Mouse (Mus musculus) cortical plate, adult 2 months (tissue): ENCODE data around the gene Aunip. TPM values are rescaled to one million over a fixed set of nuclear protein-coding genes. Genes with fewer than 3 reads are reported as not detected.

Source experiments
- H3K27ac ChIP-seq: fragments of 200-500 bp; 2 replicates; pipeline ENCODE4 v1.5.1; 2012; ENCODE audit warnings: low read length, control low read depth, inconsistent platforms; ENCODE audit not compliant: insufficient read depth
- H3K4me1 ChIP-seq: fragments of 200-500 bp; 2 replicates; pipeline ENCODE4 v1.6.1; 2011; ENCODE audit warnings: low read length; ENCODE audit not compliant: control insufficient read depth, insufficient read depth
- H3K4me3 ChIP-seq: fragments of 200-500 bp; 2 replicates; pipeline ENCODE4 v1.5.1; 2011; ENCODE audit warnings: mild to moderate bottlenecking, low read length, control low read depth; ENCODE audit not compliant: insufficient read depth
- CTCF ChIP-seq: fragments of 200-500 bp; IDR thresholded peaks from 2 replicates; pipeline ENCODE4 v1.5.1; 2011; ENCODE audit warnings: mild to moderate bottlenecking, control low read depth, low read length; ENCODE audit not compliant: insufficient read depth; ENCODE audit errors: extremely low read depth
- POLR2A ChIP-seq: fragments of 200-500 bp; IDR thresholded peaks from 2 replicates; pipeline ENCODE4 v1.6.1; 2011; ENCODE audit warnings: mild to moderate bottlenecking, low read length, control low read depth; ENCODE audit not compliant: insufficient read depth; ENCODE audit errors: extremely low read depth
- polyA plus RNA-seq: library from polyadenylated mRNA; depleted of rRNA; stranded (reverse); fragments of >200 nt; gene quantifications from 2 replicates; pipeline ENCODE4 v1.2.3, GENCODE M21; 2012

The Aunip gene
- polyA plus RNA-seq, 1 experiment, result 0.31 TPM

GRCm38 (mm10) chr4:134559154-134559553, 48.4 kb downstream of the Aunip start:
- H3K4me3 ChIP-seq, result no peak overlapping the region
- no peak overlapping the region for H3K27ac ChIP-seq
- no peaks in the 10 kb centered on the region for H3K4me1 ChIP-seq
- TF ChIP-seq POLR2A (no peak), CTCF (no peak)

GRCm38 (mm10) chr4:134560699-134561098, 49.9 kb downstream of the Aunip start:
- H3K4me1 ChIP-seq, result no peaks in the 10 kb centered on the region
- no peak overlapping the region for H3K27ac ChIP-seq
- no peak overlapping the region for H3K4me3 ChIP-seq
- TF ChIP-seq POLR2A (no peak), CTCF (no peak)

GRCm38 (mm10) chr4:134562014-134562413, 51.2 kb downstream of the Aunip start:
- Histone ChIP-seq H3K4me3 (no peak overlapping the region), H3K27ac (no peak overlapping the region), H3K4me1 (no peaks in the 10 kb centered on the region)
- TF ChIP-seq POLR2A (no peak), CTCF (no peak)

GRCm38 (mm10) chr4:134563624-134564023, 52.8 kb downstream of the Aunip start:
- H3K4me1 ChIP-seq, result no peaks in the 10 kb centered on the region
- no peak overlapping the region for H3K4me3 ChIP-seq
- H3K27ac ChIP-seq, result no peak overlapping the region
- TF ChIP-seq POLR2A, result no peak
- no peak for TF ChIP-seq CTCF

- TF ChIP-seq POLR2A (no peak), CTCF (no peak)
- H3K27ac ChIP-seq, result no peak overlapping the region
Measured at GRCm38 (mm10) chr4:134564093-134564492, 53.3 kb downstream of the Aunip start.

GRCm38 (mm10) chr4:134567377-134568226, 56.8 kb downstream of the Aunip start:
- no peak for TF ChIP-seq POLR2A
- no peak for TF ChIP-seq CTCF
- no peak overlapping the region for H3K27ac ChIP-seq
- H3K4me3 ChIP-seq, result no peak overlapping the region
- no peaks in the 10 kb centered on the region for H3K4me1 ChIP-seq

More at GRCm38 (mm10) chr4:134564093-134564492, 53.3 kb downstream of the Aunip start:
- Histone ChIP-seq H3K4me1 (no peaks in the 10 kb centered on the region), H3K4me3 (no peak overlapping the region)

- Histone ChIP-seq H3K4me1 (no peaks in the 10 kb centered on the region), H3K4me3 (no peak overlapping the region), H3K27ac (no peak overlapping the region)
- no peak for TF ChIP-seq POLR2A
- peak; percentile 26; the same call in 1 of the 2 replicates for TF ChIP-seq CTCF
Measured at GRCm38 (mm10) chr4:134569205-134569604, 58.4 kb downstream of the Aunip start.

GRCm38 (mm10) chr4:134569831-134570230, 59.0 kb downstream of the Aunip start:
- Histone ChIP-seq H3K27ac (no peak overlapping the region), H3K4me3 (no peak overlapping the region), H3K4me1 (no peaks in the 10 kb centered on the region)
- TF ChIP-seq CTCF, result no peak
- no peak for TF ChIP-seq POLR2A

- TF ChIP-seq CTCF (no peak), POLR2A (no peak)
- Histone ChIP-seq H3K4me3 (no peak overlapping the region), H3K4me1 (no peaks in the 10 kb centered on the region), H3K27ac (no peak overlapping the region)
Measured at GRCm38 (mm10) chr4:134570704-134571451, 60.1 kb downstream of the Aunip start.
